Mouse (Mus musculus) hindbrain, embryonic 16.5 days (tissue): ENCODE results near the gene Slc25a51. TPM values are rescaled to one million over a fixed set of nuclear protein-coding genes. Genes with fewer than 3 reads are reported as not detected.

Experiments
- ATAC-seq: fragments of 200-750 bp; cut with Nextera tagmentation; 2 replicates; pipeline ENCODE4 v1.8.0; 2017; ENCODE audit warnings: moderate TSS enrichment, moderate library complexity
- H3K27ac ChIP-seq: fragments of 300-500 bp; sonication (generic); 2 replicates; pipeline ENCODE4 v1.5.1; 2014; ENCODE audit warnings: low read depth, mild to moderate bottlenecking, control low read depth, low read length, moderate library complexity
- H3K27me3 ChIP-seq: fragments of 300-500 bp; sonication (generic); replicated peaks from 2 replicates; pipeline ENCODE4 v1.6.1; 2014; ENCODE audit warnings: low read length; ENCODE audit not compliant: control insufficient read depth, insufficient read depth
- H3K36me3 ChIP-seq: fragments of 300-500 bp; sonication (generic); 2 replicates; pipeline ENCODE4 v1.6.1; 2014; ENCODE audit warnings: mild to moderate bottlenecking, low read length, moderate library complexity, mixed read lengths; ENCODE audit not compliant: control insufficient read depth, insufficient read depth
- H3K4me1 ChIP-seq: fragments of 300-500 bp; sonication (generic); 2 replicates; pipeline ENCODE4 v1.6.1; 2014; ENCODE audit warnings: low read depth, low read length; ENCODE audit not compliant: control insufficient read depth, insufficient read depth
- H3K4me2 ChIP-seq: fragments of 300-500 bp; sonication (generic); 2 replicates; pipeline ENCODE4 v1.6.1; 2014; ENCODE audit warnings: mild to moderate bottlenecking, low read length, control low read depth, moderate library complexity
- H3K4me3 ChIP-seq: fragments of 300-500 bp; sonication (generic); 2 replicates; pipeline ENCODE4 v1.5.1; 2014; ENCODE audit warnings: mild to moderate bottlenecking, low read length, control low read depth, moderate library complexity
- H3K9ac ChIP-seq: fragments of 300-500 bp; sonication (generic); 2 replicates; pipeline ENCODE4 v1.6.1; 2014; ENCODE audit warnings: low read depth, mild to moderate bottlenecking, control low read depth, low read length, moderate library complexity
- H3K9me3 ChIP-seq: fragments of 300-500 bp; sonication (generic); 2 replicates; pipeline ENCODE4 v1.6.1; 2014; ENCODE audit warnings: mild to moderate bottlenecking, low read length, moderate library complexity; ENCODE audit not compliant: control insufficient read depth
- WGBS: fragments of 180-500 bp; shearing (Covaris S2); extraction: QIAGEN DNeasy Blood & Tissue Kit; methylation state at CpG from one replicate; pipeline ENCODE4 v1.1.7; 2014; 5-methylcytosine and 5-hydroxymethylcytosine counted together
- polyA plus RNA-seq: library from polyadenylated mRNA; unstranded; fragments of >200 nt; fragmentation: Nextera tagmentation; extraction: Ambion mirVana; gene quantifications from 2 replicates; pipeline ENCODE4 v1.2.1, GENCODE M21; 2015

Slc25a51 gene
- polyA plus RNA-seq, 1 experiment from 2014 or later = 59.4 TPM

DNA sequence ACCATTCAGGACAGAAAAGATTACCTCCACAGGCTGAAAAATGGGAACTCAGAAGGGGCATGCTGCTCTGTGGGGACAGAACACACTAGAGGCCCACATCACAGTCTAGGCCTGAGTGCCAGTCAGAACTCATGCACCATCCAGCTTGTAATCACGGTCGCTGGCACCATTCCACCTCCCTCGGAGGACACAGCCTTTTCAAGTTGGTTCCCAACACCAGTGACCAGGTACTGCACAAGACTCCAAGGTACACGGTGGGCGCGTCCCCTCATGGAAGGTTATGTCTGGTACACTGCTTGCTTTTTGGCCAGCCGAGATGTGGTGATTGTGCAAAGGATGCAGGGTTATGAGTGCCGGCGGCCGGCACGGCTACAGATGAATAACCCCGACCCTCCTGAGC, 25.5 kb upstream of the Slc25a51 start:
- no peaks in the 10 kb centered on the region for H3K27me3 ChIP-seq
- H3K4me2 ChIP-seq = no peak overlapping the region
- WGBS = 68% methylated on average over 12 of the region's 12 CpGs
- H3K9me3 ChIP-seq = no peaks in the 10 kb centered on the region
- H3K27ac ChIP-seq = no peak overlapping the region
- no peak overlapping the region for H3K4me3 ChIP-seq
- no peak for ATAC-seq
- H3K36me3 ChIP-seq = no peaks in the 10 kb centered on the region
- H3K4me1 ChIP-seq = peaks cover 24% of the 10 kb centered on the region
- H3K9ac ChIP-seq = no peak overlapping the region

DNA sequence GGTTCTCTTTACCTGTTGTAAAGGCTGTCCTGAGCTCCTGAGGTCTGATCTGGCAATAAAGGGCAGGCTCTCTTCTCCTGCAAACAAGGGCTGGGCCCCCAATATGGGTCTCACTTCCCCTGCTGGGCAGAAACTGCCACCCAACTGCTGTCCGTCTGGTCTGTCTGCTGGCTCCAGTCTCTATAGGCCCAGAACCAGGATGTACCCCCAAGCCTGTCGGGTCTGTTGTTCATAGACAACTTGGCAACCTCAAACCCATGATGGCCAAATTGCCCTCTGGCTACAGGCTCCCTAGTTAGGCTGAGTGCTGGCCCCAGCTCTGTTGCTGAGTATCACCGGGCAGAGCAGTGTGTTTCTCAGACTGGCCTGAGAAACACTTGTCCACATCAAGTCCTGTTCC, 23.2 kb upstream of the Slc25a51 start:
- no peaks in the 10 kb centered on the region for H3K27me3 ChIP-seq
- H3K9ac ChIP-seq = no peak overlapping the region
- no peak overlapping the region for H3K4me2 ChIP-seq
- no peaks in the 10 kb centered on the region for H3K36me3 ChIP-seq
- ATAC-seq = no peak
- 73% methylated on average over 3 of the region's 3 CpGs for WGBS
- H3K4me1 ChIP-seq = peaks cover 17% of the 10 kb centered on the region
- H3K9me3 ChIP-seq = no peaks in the 10 kb centered on the region
- no peak overlapping the region for H3K4me3 ChIP-seq
- H3K27ac ChIP-seq = 0 out of 2 replicates have a peak overlapping the region, but pooled peaks have one; percentile 17

DNA sequence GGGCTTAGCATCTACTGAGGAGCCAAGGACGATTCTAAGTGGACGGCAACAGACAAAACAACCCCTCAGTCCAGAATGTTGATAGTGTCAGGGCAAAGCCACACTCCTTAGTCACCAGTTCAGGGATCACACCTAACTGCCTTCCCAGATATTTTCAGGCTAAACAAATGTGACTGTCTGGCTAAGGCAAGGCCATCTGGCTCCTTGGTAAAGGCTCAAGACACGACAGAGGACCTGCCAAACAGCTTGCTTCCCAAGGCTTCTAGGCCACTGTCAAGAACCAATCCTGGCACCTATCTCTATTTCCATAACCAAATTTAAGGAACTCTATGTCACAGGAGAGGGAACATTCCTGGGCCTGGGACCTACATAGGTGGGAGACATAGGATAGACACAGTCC, 22.8 kb upstream of the Slc25a51 start:
- ATAC-seq = no peak
- Histone ChIP-seq H3K27ac (0 out of 2 replicates have a peak overlapping the region, but pooled peaks have one; percentile 17), H3K36me3 (no peaks in the 10 kb centered on the region), H3K27me3 (no peaks in the 10 kb centered on the region), H3K4me2 (no peak overlapping the region), H3K4me1 (peaks cover 13% of the 10 kb centered on the region), H3K9me3 (no peaks in the 10 kb centered on the region), H3K4me3 (no peak overlapping the region), H3K9ac (no peak overlapping the region)
- WGBS = 81% methylated on average over 3 of the region's 3 CpGs

DNA sequence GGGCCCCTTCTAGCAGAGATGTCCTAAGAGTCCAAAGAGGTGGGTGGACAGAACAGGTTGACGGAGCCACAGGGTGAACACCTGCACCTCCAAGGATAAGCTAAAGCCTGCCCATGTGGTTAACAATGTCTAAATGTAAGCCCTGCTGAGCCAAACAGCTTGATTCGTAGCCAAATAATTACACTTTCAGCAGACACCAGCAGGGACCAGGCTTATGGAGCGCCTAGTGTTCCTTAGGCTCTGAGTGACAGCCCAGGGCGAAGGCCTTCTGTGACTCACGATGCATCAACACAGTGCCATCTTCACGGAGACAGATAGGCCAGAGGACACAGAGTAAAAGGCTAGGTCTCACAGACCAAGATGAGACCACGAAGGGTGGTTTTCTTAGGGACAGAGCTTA, 20.9 kb upstream of the Slc25a51 start:
- ATAC-seq = peak; percentile 48
- H3K36me3 ChIP-seq = no peaks in the 10 kb centered on the region
- H3K4me3 ChIP-seq = no peak overlapping the region
- H3K27ac ChIP-seq = no peak overlapping the region
- WGBS = 56% methylated on average over 7 of the region's 7 CpGs
- no peaks in the 10 kb centered on the region for H3K9me3 ChIP-seq
- H3K9ac ChIP-seq = no peak overlapping the region
- no peak overlapping the region for H3K4me2 ChIP-seq
- H3K27me3 ChIP-seq = no peaks in the 10 kb centered on the region
- peaks cover 3% of the 10 kb centered on the region; the same call in 1 of the 2 replicates for H3K4me1 ChIP-seq

DNA sequence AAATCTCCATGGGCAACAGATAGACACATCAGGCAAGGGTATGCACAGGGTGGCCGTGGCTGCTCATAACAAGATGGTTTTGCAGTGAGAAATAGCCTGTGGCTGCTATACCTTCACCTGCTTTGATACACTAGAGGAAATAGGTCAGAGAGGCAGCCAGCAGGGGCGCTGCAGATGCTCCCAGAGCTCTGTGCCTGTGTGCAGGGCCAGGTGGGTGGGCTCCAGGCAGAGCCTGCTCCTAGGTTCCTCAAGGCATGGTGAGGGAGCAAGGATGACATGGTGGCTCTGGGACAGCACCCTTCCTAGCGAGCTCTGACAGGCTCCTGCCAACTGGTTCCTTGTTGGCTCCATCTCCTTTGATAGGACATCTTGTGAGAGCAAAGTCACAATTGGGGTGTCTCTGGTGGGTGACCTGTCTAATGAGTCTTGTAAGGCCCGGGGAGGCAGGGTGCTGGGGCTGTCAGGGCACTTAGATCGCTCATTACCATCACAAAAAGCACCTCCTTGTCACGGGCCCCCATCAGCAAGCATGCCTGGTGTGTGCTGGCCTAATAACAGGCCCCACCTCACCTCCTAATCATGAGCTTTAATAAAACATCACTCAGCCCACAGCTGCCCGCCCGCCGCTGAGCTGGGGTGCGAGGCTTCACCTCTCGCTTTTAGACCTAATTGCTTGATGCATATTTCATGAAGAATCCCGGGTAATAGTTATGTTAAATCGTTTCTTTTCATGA, 18.3 kb upstream of the Slc25a51 start:
- no peak overlapping the region for H3K4me2 ChIP-seq
- no peak overlapping the region for H3K4me3 ChIP-seq
- no peak overlapping the region for H3K27ac ChIP-seq
- H3K9ac ChIP-seq = no peak overlapping the region
- WGBS = 35% methylated on average over 13 of the region's 13 CpGs
- H3K27me3 ChIP-seq = no peaks in the 10 kb centered on the region
- no peak; the same call in 1 of the 2 replicates for ATAC-seq
- H3K4me1 ChIP-seq = peaks cover 3% of the 10 kb centered on the region
- no peaks in the 10 kb centered on the region for H3K9me3 ChIP-seq
- H3K36me3 ChIP-seq = no peaks in the 10 kb centered on the region

DNA sequence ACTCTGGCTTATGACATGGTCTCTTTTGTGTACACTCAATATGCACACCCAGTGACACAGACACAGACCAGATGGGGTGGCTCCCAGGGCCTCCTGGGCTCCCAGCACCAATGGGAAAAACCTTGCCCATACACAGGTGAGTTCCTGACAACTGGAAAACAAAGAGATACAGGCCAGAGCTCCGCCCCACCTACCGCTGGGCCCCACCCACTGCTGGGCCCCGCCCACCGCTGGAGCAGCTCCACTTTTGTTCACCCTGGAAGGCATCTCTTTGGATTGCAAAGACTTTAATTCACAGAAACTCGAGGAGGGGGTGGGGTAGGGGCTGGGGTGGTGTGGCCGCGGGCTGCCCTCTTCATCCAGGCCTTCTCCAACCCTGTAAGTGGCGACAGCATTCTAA, 14.8 kb upstream of the Slc25a51 start:
- H3K27me3 ChIP-seq = no peaks in the 10 kb centered on the region
- no peaks in the 10 kb centered on the region for H3K36me3 ChIP-seq
- H3K4me2 ChIP-seq = no peak overlapping the region
- peaks cover 2% of the 10 kb centered on the region for H3K4me1 ChIP-seq
- no peak overlapping the region for H3K9ac ChIP-seq
- ATAC-seq = no peak
- no peak overlapping the region for H3K4me3 ChIP-seq
- no peaks in the 10 kb centered on the region for H3K9me3 ChIP-seq
- WGBS = 27% methylated on average over 8 of the region's 8 CpGs
- H3K27ac ChIP-seq = no peak overlapping the region

DNA sequence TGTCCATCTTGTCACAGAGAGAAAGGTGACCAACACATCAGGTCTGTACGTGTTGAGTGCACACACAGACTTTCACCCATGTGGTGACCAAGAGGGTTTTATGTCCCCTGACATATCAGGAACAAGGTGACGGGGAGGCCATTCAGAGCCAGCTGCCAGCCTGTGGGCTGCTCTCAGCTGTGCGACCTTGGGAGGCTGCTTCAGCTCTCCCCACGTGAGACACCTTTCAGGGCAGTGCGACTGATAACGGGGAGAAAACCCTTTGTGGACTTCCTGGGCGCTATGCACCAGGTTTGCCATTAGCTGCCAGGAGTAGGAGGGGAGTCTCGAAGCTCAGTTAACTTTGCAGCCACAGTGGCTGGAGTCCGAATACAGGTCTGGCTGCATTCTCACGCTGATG, 14.1 kb upstream of the Slc25a51 start:
- WGBS = 88% methylated on average over 10 of the region's 10 CpGs
- H3K4me1 ChIP-seq = peaks cover 2% of the 10 kb centered on the region
- no peaks in the 10 kb centered on the region for H3K9me3 ChIP-seq
- no peak overlapping the region for H3K4me2 ChIP-seq
- H3K36me3 ChIP-seq = no peaks in the 10 kb centered on the region
- no peak overlapping the region for H3K9ac ChIP-seq
- H3K27me3 ChIP-seq = no peaks in the 10 kb centered on the region
- no peak for ATAC-seq
- H3K27ac ChIP-seq = no peak overlapping the region
- H3K4me3 ChIP-seq = no peak overlapping the region

DNA sequence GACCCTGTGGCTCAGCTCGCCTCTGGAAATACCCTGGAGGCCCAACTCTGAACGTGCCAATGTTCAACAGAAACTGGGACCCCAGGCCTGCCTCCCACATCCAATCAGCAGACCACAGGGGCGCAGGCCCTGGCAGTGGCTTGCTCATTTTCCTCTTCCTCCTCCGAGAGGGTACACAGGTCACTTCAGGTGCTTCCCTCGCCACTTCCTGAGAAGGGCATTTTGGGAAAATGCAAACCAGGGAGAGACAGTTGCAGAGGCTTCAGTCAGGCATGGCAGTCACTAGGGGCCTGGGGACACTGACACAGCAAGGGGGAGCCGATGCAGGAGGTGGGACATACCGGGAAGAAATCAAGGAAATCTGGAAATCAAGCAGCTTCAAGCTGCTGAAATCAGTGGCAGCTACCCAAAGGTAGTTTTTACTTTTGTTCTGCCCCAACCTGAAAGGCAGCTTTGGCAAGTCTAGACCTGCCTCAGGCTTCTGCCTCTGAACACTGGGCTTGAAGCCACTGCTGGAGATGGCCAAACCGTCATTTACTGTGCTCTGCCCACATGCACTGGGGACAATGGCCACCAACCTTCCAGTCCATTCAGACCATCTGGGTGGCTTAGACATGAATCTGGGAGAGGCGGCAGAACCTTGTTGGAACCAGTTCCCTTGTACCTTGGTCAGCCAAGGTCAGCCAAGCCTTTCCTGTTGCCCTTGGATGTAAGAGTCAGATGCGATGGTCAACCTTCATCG, 13.1 kb upstream of the Slc25a51 start:
- H3K27me3 ChIP-seq = no peaks in the 10 kb centered on the region
- WGBS = 66% methylated on average over 11 of the region's 11 CpGs
- no peak overlapping the region for H3K4me2 ChIP-seq
- no peaks in the 10 kb centered on the region for H3K36me3 ChIP-seq
- H3K27ac ChIP-seq = peak overlapping the region; percentile 40; the same call in 1 of the 2 replicates
- peaks cover 2% of the 10 kb centered on the region for H3K4me1 ChIP-seq
- ATAC-seq = no peak
- H3K9ac ChIP-seq = peak overlapping the region; percentile 19; the same call in 1 of the 2 replicates
- no peaks in the 10 kb centered on the region for H3K9me3 ChIP-seq
- no peak overlapping the region for H3K4me3 ChIP-seq

DNA sequence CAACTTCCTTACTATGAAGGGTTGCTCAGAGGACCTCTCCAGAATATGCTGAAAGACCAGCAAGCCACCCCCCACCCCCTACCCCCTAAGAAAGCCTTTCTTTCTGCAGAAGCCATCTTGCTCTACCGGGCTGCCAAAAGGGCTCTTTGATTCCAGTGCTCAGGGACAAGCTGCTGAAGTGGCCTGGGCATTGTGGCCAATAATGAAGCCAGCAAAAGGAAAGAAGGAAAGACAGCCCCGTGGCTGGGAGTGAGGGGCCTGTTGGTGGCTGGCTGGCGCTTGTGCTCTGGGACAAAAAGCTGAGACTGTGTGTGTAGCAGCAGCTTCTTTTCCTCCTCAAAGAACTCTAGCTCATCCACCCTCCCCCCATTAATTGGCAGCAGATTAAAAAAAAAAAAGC, 12.2 kb upstream of the Slc25a51 start:
- Histone ChIP-seq H3K27me3 (no peaks in the 10 kb centered on the region), H3K4me3 (no peak overlapping the region), H3K36me3 (no peaks in the 10 kb centered on the region), H3K4me2 (no peak overlapping the region), H3K9ac (no peak overlapping the region), H3K27ac (no peak overlapping the region), H3K9me3 (no peaks in the 10 kb centered on the region), H3K4me1 (peaks cover 2% of the 10 kb centered on the region)
- WGBS = 33% methylated on average over 3 of the region's 3 CpGs
- ATAC-seq = no peak
